Mouse (Mus musculus): ENCODE measurements around the gene Ube2r2. TPM values are rescaled to one million over a fixed set of nuclear protein-coding genes. Genes with fewer than 3 reads are reported as not detected.

The Ube2r2 gene
- polyA plus RNA-seq, 1 experiment from 2014 or later: 97.6 TPM

DNA sequence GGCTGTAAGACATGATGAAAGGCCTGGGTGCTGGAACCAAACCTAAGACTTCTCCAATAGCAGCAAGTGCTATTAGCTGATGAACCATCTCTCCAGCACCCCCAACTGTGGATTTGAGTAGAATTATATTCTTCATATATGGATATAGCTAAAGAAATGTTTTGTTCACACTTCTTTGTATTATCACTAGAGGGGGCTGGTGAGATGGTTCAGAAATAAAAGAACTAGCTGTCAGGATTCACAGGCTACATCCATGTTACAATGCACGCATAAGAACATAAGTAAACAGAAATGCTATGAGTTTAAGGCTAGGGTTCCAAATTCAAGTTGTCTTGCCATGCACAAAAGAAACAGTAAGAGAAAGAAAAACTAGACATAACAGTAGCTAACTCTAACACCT, 89.9 kb downstream of the Ube2r2 start:
- ATAC-seq (ENCODE audit: low FRiP score, low TSS enrichment): no peak
- WGBS: 92% methylated on average over 1 of the region's 1 CpGs

DNA sequence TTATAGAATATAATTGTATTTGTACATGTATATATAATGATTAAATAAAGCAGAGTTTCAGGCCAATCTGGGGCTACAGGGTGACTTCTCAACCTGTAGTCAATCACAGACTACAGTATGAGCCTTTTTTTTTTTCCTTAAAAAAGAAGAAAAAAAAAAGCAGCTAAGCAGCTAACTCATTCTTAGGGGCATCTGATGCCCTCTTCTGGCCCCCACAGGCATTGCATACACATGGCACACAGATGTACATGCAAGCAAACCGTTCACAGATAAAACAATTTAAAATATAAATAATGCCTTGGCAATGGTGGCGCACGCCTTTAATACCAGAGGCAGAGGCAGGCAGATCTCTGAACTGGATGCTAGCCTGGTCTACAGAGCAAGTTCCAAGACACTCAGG, 90.8 kb downstream of the Ube2r2 start:
- WGBS: 89% methylated on average over 3 of the region's 3 CpGs
- no peak for ATAC-seq (ENCODE audit: low FRiP score, low TSS enrichment)

More for the DNA sequence above, 89.9 kb downstream of the Ube2r2 start:
- no peaks in the 10 kb centered on the region for H3K27me3 ChIP-seq (ENCODE audit: control insufficient read depth, insufficient read depth, low read length)
- no peaks in the 10 kb centered on the region for H3K4me1 ChIP-seq (ENCODE audit: control insufficient read depth, insufficient read depth, low read length)
- no peak overlapping the region for H3K27ac ChIP-seq (ENCODE audit: low read depth, low read length)
- H3K36me3 ChIP-seq (ENCODE audit: control insufficient read depth, insufficient read depth, low read length): peaks cover 97% of the 10 kb centered on the region
- H3K4me3 ChIP-seq (ENCODE audit: low read length): no peak overlapping the region
- H3K9me3 ChIP-seq (ENCODE audit: control insufficient read depth, low read length): no peaks in the 10 kb centered on the region
- H3K9ac ChIP-seq (ENCODE audit: low read depth, low read length): no peak overlapping the region
- no peak overlapping the region for H3K4me2 ChIP-seq (replicated peaks; ENCODE audit: low read depth, low read length)

DNA sequence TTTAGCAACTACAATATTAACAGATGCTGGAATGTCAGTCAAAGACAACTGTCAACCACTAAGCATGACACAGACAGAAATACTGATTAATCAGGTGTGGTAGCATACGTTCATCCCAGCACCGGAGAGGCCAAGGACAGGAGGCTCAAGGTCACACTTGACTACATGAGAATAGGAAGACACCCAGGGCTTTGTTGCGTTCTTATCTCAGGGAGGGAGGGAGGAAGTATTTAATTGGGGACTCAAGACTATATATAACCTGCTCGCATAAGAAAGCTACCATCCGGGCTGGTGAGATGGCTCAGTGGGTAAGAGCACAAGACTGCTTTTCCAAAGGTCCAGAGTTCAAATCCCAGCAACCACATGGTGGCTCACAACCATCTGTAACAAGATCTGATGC, 100.1 kb downstream of the Ube2r2 start:
- H3K36me3 ChIP-seq (ENCODE audit: control insufficient read depth, insufficient read depth, low read length): peaks cover 48% of the 10 kb centered on the region
- no peak for ATAC-seq (ENCODE audit: low FRiP score, low TSS enrichment)
- H3K27ac ChIP-seq (ENCODE audit: low read depth, low read length): no peak overlapping the region
- H3K4me1 ChIP-seq (ENCODE audit: control insufficient read depth, insufficient read depth, low read length): no peaks in the 10 kb centered on the region
- WGBS: 90% methylated on average over 5 of the region's 5 CpGs
- no peak overlapping the region for H3K9ac ChIP-seq (ENCODE audit: low read depth, low read length)
- H3K9me3 ChIP-seq (ENCODE audit: control insufficient read depth, low read length): no peaks in the 10 kb centered on the region
- H3K4me3 ChIP-seq (ENCODE audit: low read length): no peak overlapping the region
- no peaks in the 10 kb centered on the region for H3K27me3 ChIP-seq (ENCODE audit: control insufficient read depth, insufficient read depth, low read length)
- H3K4me2 ChIP-seq (replicated peaks; ENCODE audit: low read depth, low read length): no peak overlapping the region

More for the DNA sequence above, 90.8 kb downstream of the Ube2r2 start:
- Histone ChIP-seq H3K27me3 (ENCODE audit: control insufficient read depth, insufficient read depth, low read length) (no peaks in the 10 kb centered on the region), H3K4me1 (ENCODE audit: control insufficient read depth, insufficient read depth, low read length) (no peaks in the 10 kb centered on the region), H3K9me3 (ENCODE audit: control insufficient read depth, low read length) (no peaks in the 10 kb centered on the region), H3K27ac (ENCODE audit: low read depth, low read length) (no peak overlapping the region), H3K4me2 (replicated peaks; ENCODE audit: low read depth, low read length) (no peak overlapping the region), H3K9ac (ENCODE audit: low read depth, low read length) (no peak overlapping the region), H3K4me3 (ENCODE audit: low read length) (no peak overlapping the region), H3K36me3 (ENCODE audit: control insufficient read depth, insufficient read depth, low read length) (peaks cover 97% of the 10 kb centered on the region)

DNA sequence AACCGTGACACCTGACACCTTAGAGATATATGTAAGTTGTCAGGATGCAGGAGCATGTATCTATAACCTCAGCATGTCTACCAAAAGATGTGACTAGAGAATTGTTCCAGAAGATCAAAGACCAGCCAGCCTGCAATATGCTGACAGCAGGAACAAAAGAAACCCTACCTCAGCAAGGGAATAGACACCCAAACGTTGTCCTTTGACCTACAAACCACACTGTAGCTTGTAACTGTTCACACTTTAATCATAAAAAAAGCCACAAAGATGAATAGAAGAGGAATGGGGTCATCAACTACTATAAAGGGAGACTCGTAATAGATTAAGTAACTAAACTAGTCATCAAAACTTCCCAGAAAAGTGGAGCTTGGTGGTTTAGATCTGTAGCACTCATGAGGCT, 105.4 kb downstream of the Ube2r2 start:
- no peak for ATAC-seq (ENCODE audit: low FRiP score, low TSS enrichment)
- no peaks in the 10 kb centered on the region for H3K9me3 ChIP-seq (ENCODE audit: control insufficient read depth, low read length)
- H3K9ac ChIP-seq (ENCODE audit: low read depth, low read length): no peak overlapping the region
- no peak overlapping the region for H3K27ac ChIP-seq (ENCODE audit: low read depth, low read length)
- no peak overlapping the region for H3K4me3 ChIP-seq (ENCODE audit: low read length)
- H3K27me3 ChIP-seq (ENCODE audit: control insufficient read depth, insufficient read depth, low read length): no peaks in the 10 kb centered on the region
- H3K36me3 ChIP-seq (ENCODE audit: control insufficient read depth, insufficient read depth, low read length): peaks cover 9% of the 10 kb centered on the region
- H3K4me2 ChIP-seq (replicated peaks; ENCODE audit: low read depth, low read length): no peak overlapping the region
- 73% methylated on average over 3 of the region's 3 CpGs for WGBS
- H3K4me1 ChIP-seq (ENCODE audit: control insufficient read depth, insufficient read depth, low read length): no peaks in the 10 kb centered on the region

Other genes with a start within 250 kb of the Ube2r2 start
- not detected in 2 replicates for gene Spink4, start 215.7 kb upstream of the Ube2r2 start, polyA plus RNA-seq (2014; fragmentation: Nextera tagmentation; extraction: Ambion mirVana)
- 235 and 248 TPM in 2 replicates for gene Bag1, start 187.4 kb upstream of the Ube2r2 start, polyA plus RNA-seq (2014; fragmentation: Nextera tagmentation; extraction: Ambion mirVana)
- 113 and 137 TPM in 2 replicates for gene Chmp5, start 187.3 kb upstream of the Ube2r2 start, polyA plus RNA-seq (2014; fragmentation: Nextera tagmentation; extraction: Ambion mirVana)
- 58.6 and 103 TPM in 2 replicates for gene Nfx1, start 164.8 kb upstream of the Ube2r2 start, polyA plus RNA-seq (2014; fragmentation: Nextera tagmentation; extraction: Ambion mirVana)
- 0.46 and 0.53 TPM in 2 replicates for gene Aqp7, start 87.6 kb upstream of the Ube2r2 start, polyA plus RNA-seq (2014; fragmentation: Nextera tagmentation; extraction: Ambion mirVana)
- gene Aqp3, start 37.6 kb upstream of the Ube2r2 start, polyA plus RNA-seq (2014; fragmentation: Nextera tagmentation; extraction: Ambion mirVana): 12.8 and 13.3 TPM in 2 replicates
- gene Nol6, start 11.3 kb upstream of the Ube2r2 start, polyA plus RNA-seq (2014; fragmentation: Nextera tagmentation; extraction: Ambion mirVana): 18.0 and 32.9 TPM in 2 replicates
- gene Ubap2, start 139.4 kb downstream of the Ube2r2 start, polyA plus RNA-seq (2014; fragmentation: Nextera tagmentation; extraction: Ambion mirVana): 37.2 and 65.5 TPM in 2 replicates
- 36.6 and 53.0 TPM in 2 replicates for gene Dcaf12, start 179.1 kb downstream of the Ube2r2 start, polyA plus RNA-seq (2014; fragmentation: Nextera tagmentation; extraction: Ambion mirVana)
- gene Ubap1, start 213.3 kb downstream of the Ube2r2 start, polyA plus RNA-seq (2014; fragmentation: Nextera tagmentation; extraction: Ambion mirVana): 39.7 and 59.5 TPM in 2 replicates

Data from kidney, embryonic 14.5 days (tissue).